Mouse (Mus musculus): ENCODE data around the gene Wipi2. TPM values are rescaled to one million over a fixed set of nuclear protein-coding genes. Genes with fewer than 3 reads are reported as not detected.

The Wipi2 gene
- polyA plus RNA-seq, 1 experiment: 60.6 TPM

- no peaks in the 10 kb centered on the region for H3K4me1 ChIP-seq (ENCODE audit: control insufficient read depth, insufficient read depth, low read length)
- no peak for TF ChIP-seq CTCF (IDR thresholded peaks at IDR 0.05; ENCODE audit: control insufficient read depth, insufficient read depth, insufficient replicate concordance, low read depth, low read length)
- no peak for TF ChIP-seq POLR2A (IDR thresholded peaks at IDR 0.05; ENCODE audit: control insufficient read depth, low read depth, low read length)
- no peak overlapping the region for H3K27ac ChIP-seq (ENCODE audit: control insufficient read depth, insufficient read depth, low read depth, low read length)
Measured at GRCm38 (mm10) chr5:142597648-142598390, 29.7 kb upstream of the Wipi2 start.

DNA sequence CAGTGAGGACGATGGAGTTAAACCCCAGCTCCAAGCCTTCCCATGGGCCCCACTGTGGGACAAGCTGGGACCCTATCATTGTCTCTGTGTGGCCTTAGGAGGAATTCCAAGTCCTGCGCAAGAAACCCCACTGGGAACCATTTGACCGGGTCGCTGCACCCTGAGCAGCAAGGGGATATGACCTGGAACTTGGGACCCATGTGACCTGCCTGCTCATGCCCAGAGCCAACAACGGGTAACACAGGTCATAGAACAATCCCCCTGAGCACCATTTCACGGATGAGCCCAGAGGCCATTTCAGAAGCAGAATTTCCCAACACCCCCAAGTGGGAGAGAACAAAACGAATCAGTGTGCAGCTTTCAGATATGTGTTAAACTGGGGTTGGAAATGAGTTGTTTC is 23.1 kb upstream of the Wipi2 start:
- Histone ChIP-seq H3K27ac (ENCODE audit: control insufficient read depth, insufficient read depth, low read depth, low read length) (no peak overlapping the region), H3K4me3 (ENCODE audit: control insufficient read depth, low read depth, low read length) (no peak overlapping the region), H3K4me1 (ENCODE audit: control insufficient read depth, insufficient read depth, low read length) (peaks cover 2% of the 10 kb centered on the region), H3K27me3 (ENCODE audit: control insufficient read depth, insufficient read depth, low read length) (no peaks in the 10 kb centered on the region), H3K36me3 (ENCODE audit: control insufficient read depth, insufficient read depth, low read length) (no peaks in the 10 kb centered on the region)
- TF ChIP-seq CTCF (IDR thresholded peaks at IDR 0.05; ENCODE audit: control insufficient read depth, insufficient read depth, insufficient replicate concordance, low read depth, low read length) (no peak), POLR2A (IDR thresholded peaks at IDR 0.05; ENCODE audit: control insufficient read depth, low read depth, low read length) (no peak)

More at GRCm38 (mm10) chr5:142597648-142598390, 29.7 kb upstream of the Wipi2 start:
- Histone ChIP-seq H3K36me3 (ENCODE audit: control insufficient read depth, insufficient read depth, low read length) (no peaks in the 10 kb centered on the region), H3K4me3 (ENCODE audit: control insufficient read depth, low read depth, low read length) (no peak overlapping the region), H3K27me3 (ENCODE audit: control insufficient read depth, insufficient read depth, low read length) (no peaks in the 10 kb centered on the region)

GRCm38 (mm10) chr5:142605288-142605687 is 22.2 kb upstream of the Wipi2 start:
- H3K36me3 ChIP-seq (ENCODE audit: control insufficient read depth, insufficient read depth, low read length): no peaks in the 10 kb centered on the region
- H3K27ac ChIP-seq (ENCODE audit: control insufficient read depth, insufficient read depth, low read depth, low read length): peak overlapping the region; percentile 30; the same call in 1 of the 2 replicates
- TF ChIP-seq CTCF (IDR thresholded peaks at IDR 0.05; ENCODE audit: control insufficient read depth, insufficient read depth, insufficient replicate concordance, low read depth, low read length): no peak; the same call in 1 of the 2 replicates
- TF ChIP-seq POLR2A (IDR thresholded peaks at IDR 0.05; ENCODE audit: control insufficient read depth, low read depth, low read length): no peak
- H3K27me3 ChIP-seq (ENCODE audit: control insufficient read depth, insufficient read depth, low read length): no peaks in the 10 kb centered on the region
- H3K4me3 ChIP-seq (ENCODE audit: control insufficient read depth, low read depth, low read length): peak overlapping the region; percentile 10
- peaks cover 2% of the 10 kb centered on the region for H3K4me1 ChIP-seq (ENCODE audit: control insufficient read depth, insufficient read depth, low read length)

DNA sequence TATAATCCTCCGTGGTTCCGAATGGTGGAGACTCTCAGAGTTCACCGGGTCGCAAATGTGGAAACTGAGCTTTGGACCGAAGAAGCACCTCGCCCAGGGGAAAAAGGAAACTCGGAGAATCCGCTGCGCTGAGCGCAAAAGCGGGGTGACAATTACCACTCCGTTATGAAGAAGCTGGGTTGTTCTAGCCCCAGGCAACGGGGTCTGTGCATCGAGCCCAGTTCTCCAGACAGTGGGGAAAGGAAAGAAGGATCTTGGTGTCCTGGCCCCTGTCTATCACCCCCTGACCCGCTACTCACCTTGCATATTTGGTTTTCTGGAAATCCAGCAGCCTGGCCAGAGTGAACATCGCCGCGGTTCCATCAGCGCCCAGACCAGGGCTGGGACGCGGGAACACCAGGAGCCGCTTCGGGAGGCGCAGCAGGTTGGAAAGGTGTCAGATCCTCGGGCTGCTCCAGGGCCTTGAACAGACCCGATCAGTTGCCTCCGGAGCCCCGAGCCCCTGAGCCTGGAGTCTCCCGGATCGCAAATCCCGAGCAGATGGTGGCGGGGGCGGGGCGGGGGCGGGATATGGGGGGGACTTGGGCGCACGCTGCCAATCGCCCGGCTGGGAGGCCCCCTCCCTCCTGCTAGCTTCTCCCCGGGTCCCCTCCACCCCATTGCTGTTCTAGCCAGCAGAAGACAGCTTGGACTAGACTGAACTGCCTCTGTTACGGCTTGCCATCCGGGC is 19.1 kb upstream of the Wipi2 start, which contains the start of gene Mmd2:
TSS of gene Mmd2 (minus strand) at position 542 of the 730 bp plus-strand sequence.
- Histone ChIP-seq H3K4me3 (ENCODE audit: control insufficient read depth, low read depth, low read length) (peak within 1 kb of the TSS; percentile 87), H3K27me3 (ENCODE audit: control insufficient read depth, insufficient read depth, low read length) (no peaks in the 10 kb centered on the region), H3K27ac (ENCODE audit: control insufficient read depth, insufficient read depth, low read depth, low read length) (peak within 1 kb of the TSS; percentile 90), H3K4me1 (ENCODE audit: control insufficient read depth, insufficient read depth, low read length) (peaks cover 3% of the 10 kb centered on the region), H3K36me3 (ENCODE audit: control insufficient read depth, insufficient read depth, low read length) (no peaks in the 10 kb centered on the region)
- 0 out of 2 replicates have a peak, but pooled peaks have one; percentile 23 for TF ChIP-seq POLR2A (IDR thresholded peaks at IDR 0.05; ENCODE audit: control insufficient read depth, low read depth, low read length)
- TF ChIP-seq CTCF (IDR thresholded peaks at IDR 0.05; ENCODE audit: control insufficient read depth, insufficient read depth, insufficient replicate concordance, low read depth, low read length): no peak

- peaks cover 8% of the 10 kb centered on the region for H3K4me1 ChIP-seq (ENCODE audit: control insufficient read depth, insufficient read depth, low read length)
- H3K4me3 ChIP-seq (ENCODE audit: control insufficient read depth, low read depth, low read length): peak overlapping the region; percentile 59
- TF ChIP-seq POLR2A (IDR thresholded peaks at IDR 0.05; ENCODE audit: control insufficient read depth, low read depth, low read length) (no peak), CTCF (IDR thresholded peaks at IDR 0.05; ENCODE audit: control insufficient read depth, insufficient read depth, insufficient replicate concordance, low read depth, low read length) (no peak)
- no peaks in the 10 kb centered on the region for H3K36me3 ChIP-seq (ENCODE audit: control insufficient read depth, insufficient read depth, low read length)
- peak overlapping the region; percentile 62; the same call in 1 of the 2 replicates for H3K27ac ChIP-seq (ENCODE audit: control insufficient read depth, insufficient read depth, low read depth, low read length)
- no peaks in the 10 kb centered on the region for H3K27me3 ChIP-seq (ENCODE audit: control insufficient read depth, insufficient read depth, low read length)
Measured at GRCm38 (mm10) chr5:142608989-142609325, 18.5 kb upstream of the Wipi2 start.

DNA sequence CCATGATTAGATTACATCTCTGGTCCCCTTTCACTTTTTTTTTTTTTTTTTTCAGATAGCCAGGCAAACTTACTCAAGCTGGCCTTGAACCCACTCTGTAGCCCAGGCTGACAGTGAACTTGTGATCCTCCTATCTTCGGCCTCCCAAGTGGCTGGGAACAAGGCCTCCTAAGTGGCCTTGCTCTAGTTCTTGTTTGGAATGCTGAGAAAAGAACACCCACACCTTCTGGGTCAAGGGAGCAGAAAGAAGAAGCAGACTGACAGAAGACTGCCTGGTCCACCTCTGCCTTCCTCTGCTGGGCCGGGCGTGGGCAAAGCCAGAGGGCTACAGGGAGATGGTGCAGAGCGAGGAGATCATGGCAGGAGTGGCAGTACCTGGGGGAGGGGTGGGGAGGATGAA is 17.1 kb upstream of the Wipi2 start:
- no peak overlapping the region for H3K4me3 ChIP-seq (ENCODE audit: control insufficient read depth, low read depth, low read length)
- no peaks in the 10 kb centered on the region for H3K36me3 ChIP-seq (ENCODE audit: control insufficient read depth, insufficient read depth, low read length)
- peak overlapping the region; percentile 66 for H3K27ac ChIP-seq (ENCODE audit: control insufficient read depth, insufficient read depth, low read depth, low read length)
- no peaks in the 10 kb centered on the region for H3K27me3 ChIP-seq (ENCODE audit: control insufficient read depth, insufficient read depth, low read length)
- TF ChIP-seq CTCF (IDR thresholded peaks at IDR 0.05; ENCODE audit: control insufficient read depth, insufficient read depth, insufficient replicate concordance, low read depth, low read length) (no peak), POLR2A (IDR thresholded peaks at IDR 0.05; ENCODE audit: control insufficient read depth, low read depth, low read length) (no peak)
- peaks cover 17% of the 10 kb centered on the region for H3K4me1 ChIP-seq (ENCODE audit: control insufficient read depth, insufficient read depth, low read length)

- no peak overlapping the region for H3K4me3 ChIP-seq (ENCODE audit: control insufficient read depth, low read depth, low read length)
- peaks cover 17% of the 10 kb centered on the region for H3K4me1 ChIP-seq (ENCODE audit: control insufficient read depth, insufficient read depth, low read length)
- H3K27ac ChIP-seq (ENCODE audit: control insufficient read depth, insufficient read depth, low read depth, low read length): no peak overlapping the region
- no peak for TF ChIP-seq CTCF (IDR thresholded peaks at IDR 0.05; ENCODE audit: control insufficient read depth, insufficient read depth, insufficient replicate concordance, low read depth, low read length)
- TF ChIP-seq POLR2A (IDR thresholded peaks at IDR 0.05; ENCODE audit: control insufficient read depth, low read depth, low read length): no peak
- H3K36me3 ChIP-seq (ENCODE audit: control insufficient read depth, insufficient read depth, low read length): no peaks in the 10 kb centered on the region
- H3K27me3 ChIP-seq (ENCODE audit: control insufficient read depth, insufficient read depth, low read length): no peaks in the 10 kb centered on the region
Measured at GRCm38 (mm10) chr5:142614513-142614912, 13.0 kb upstream of the Wipi2 start.
